Comparison of ENCODE assay signal across 9 mouse cellular contexts in the genomic region with DNA sequence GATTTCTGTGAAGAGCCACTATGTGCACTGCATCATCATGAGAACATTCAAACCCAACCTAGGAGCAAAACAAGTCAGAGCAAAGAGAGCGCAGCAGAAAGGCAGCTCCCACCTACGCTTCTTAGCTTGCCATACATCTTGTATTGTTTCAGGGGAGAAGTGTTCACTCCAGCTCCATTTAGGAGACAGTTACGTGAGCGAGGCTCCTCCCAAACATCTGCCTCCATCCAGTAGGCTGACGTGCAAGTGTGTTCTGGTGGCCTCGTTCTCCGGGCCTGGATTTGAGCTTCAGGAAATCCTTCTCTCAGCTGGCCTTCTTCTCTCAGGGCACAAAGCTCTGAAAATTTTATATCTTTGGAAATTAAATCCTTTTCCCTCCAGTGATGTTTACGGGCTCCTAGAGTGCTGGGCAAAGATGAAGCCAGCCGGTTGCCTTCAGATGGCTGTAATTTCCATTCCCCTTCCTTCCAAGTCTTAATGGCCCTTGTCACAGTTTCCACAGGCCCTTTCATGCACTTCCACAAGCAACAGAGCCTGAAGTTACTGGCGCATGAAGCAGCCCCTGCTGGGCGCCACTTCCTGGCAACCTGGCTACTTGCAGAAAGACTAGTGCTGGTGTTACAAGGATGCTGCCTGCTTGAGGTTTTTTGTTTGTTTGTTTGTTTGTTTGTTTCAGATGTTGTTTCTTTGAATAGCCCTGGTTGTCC.
DNase-seq lines count a peak whose midpoint lies in the region; ATAC-seq and TF ChIP-seq lines count a peak whose summit lies in the region.
"Had no signal": no experiment of that assay in that cellular context is flagged by ENCODE, and none has a peak within 500 bp of the region (broad histone marks: within the 10 kb centered on the region; RNA-seq: fewer than 3 reads in every experiment).

No protein-coding gene starts in this region.

- no peak overlapping the region for H3K9ac ChIP-seq in forebrain, embryonic 12.5 days
- no peak overlapping the region for H3K9ac ChIP-seq in forebrain, embryonic 13.5 days
- H3K9ac ChIP-seq in heart, adult 2 months (ENCODE audit: low read depth, low read length), result no peak overlapping the region

- peak; percentile 58 to 60 for DNase-seq in right cerebral cortex, adult 2 months (ENCODE audit: low spot score in 2 of 2)
- no peak for DNase-seq in right cerebral cortex, postnatal 4 days
- peak; percentile 22 to 28 for DNase-seq in kidney, postnatal 36 days
- DNase-seq in testis, postnatal 14 days (ENCODE audit: low spot score), result no peak
- no peak for DNase-seq in heart, adult 2 months

- no peaks in the 10 kb centered on the region for H3K79me2 ChIP-seq in heart, adult 2 months (replicated peaks; ENCODE audit: control insufficient read depth, insufficient read depth, low read length)

- 0 out of 2 replicates have a peak overlapping the region, but pooled peaks have one; percentile 19 for H3K27ac ChIP-seq in forebrain, embryonic 12.5 days
- H3K27ac ChIP-seq in forebrain, embryonic 13.5 days, result no peak overlapping the region
- H3K27ac ChIP-seq in heart, adult 2 months, result no peak overlapping the region
- H3K27ac ChIP-seq: macrophage had no signal

- no peak for TF ChIP-seq EP300 in heart, adult 2 months (IDR thresholded peaks at IDR 0.05; ENCODE audit: insufficient read depth, low read depth, low read length)

- H3K9me3 ChIP-seq in forebrain, embryonic 12.5 days, result no peaks in the 10 kb centered on the region
- no peaks in the 10 kb centered on the region for H3K9me3 ChIP-seq in forebrain, embryonic 13.5 days (replicated peaks)

- H3K4me1 ChIP-seq in forebrain, embryonic 12.5 days, result peaks cover under 1% of the 10 kb centered on the region; the same call in 1 of the 2 replicates
- H3K4me1 ChIP-seq in forebrain, embryonic 13.5 days, result peaks cover 13% of the 10 kb centered on the region
- H3K4me1 ChIP-seq in heart, adult 2 months (ENCODE audit: control insufficient read depth, insufficient read depth, low read length), result peaks cover 2% of the 10 kb centered on the region

- WGBS in forebrain, embryonic 12.5 days, result 81% methylated on average over 11 of the region's 11 CpGs
- WGBS in forebrain, embryonic 13.5 days, result 76% methylated on average over 11 of the region's 11 CpGs
- WGBS in heart, adult 2 months, result 76% methylated on average over 11 of the region's 11 CpGs

- H3K36me3 ChIP-seq in forebrain, embryonic 12.5 days (replicated peaks), result no peaks in the 10 kb centered on the region
- no peaks in the 10 kb centered on the region for H3K36me3 ChIP-seq in forebrain, embryonic 13.5 days (ENCODE audit: poor library complexity, severe bottlenecking)
- H3K36me3 ChIP-seq in heart, adult 2 months (ENCODE audit: control insufficient read depth, insufficient read depth, low read length), result no peaks in the 10 kb centered on the region

- ATAC-seq in forebrain, embryonic 12.5 days (ENCODE audit: low FRiP score), result no peak
- ATAC-seq in forebrain, embryonic 13.5 days, result no peak
- ATAC-seq in erythroid progenitor cell, adult 5-6 weeks (replicated peaks; ENCODE audit: low FRiP score, poor library complexity, severe bottlenecking), result no peak

- no peak overlapping the region for H3K4me3 ChIP-seq in forebrain, embryonic 12.5 days (replicated peaks)
- no peak overlapping the region for H3K4me3 ChIP-seq in forebrain, embryonic 13.5 days
- no peak overlapping the region for H3K4me3 ChIP-seq in heart, adult 2 months

- intact Hi-C loops in heart, adult 2 months (cut with DNase I), result no loop called here

- H3K4me2 ChIP-seq in forebrain, embryonic 12.5 days, result no peak overlapping the region
- H3K4me2 ChIP-seq in forebrain, embryonic 13.5 days, result no peak overlapping the region

- TF ChIP-seq POLR2A in heart, adult 2 months (IDR thresholded peaks at IDR 0.05; ENCODE audit: insufficient read depth, low read depth, low read length), result no peak

- TF ChIP-seq CTCF in heart, adult 2 months (IDR thresholded peaks at IDR 0.05), result no peak

- H3K27me3 ChIP-seq in forebrain, embryonic 12.5 days, result no peaks in the 10 kb centered on the region
- no peaks in the 10 kb centered on the region for H3K27me3 ChIP-seq in forebrain, embryonic 13.5 days
- no peaks in the 10 kb centered on the region for H3K27me3 ChIP-seq in heart, adult 2 months (ENCODE audit: control insufficient read depth, insufficient read depth, low read length)

Comparison
In these comparisons a context has a peak if more than half of its experiments do, and no peak if none do; other contexts are left out.
1. DNase-seq: peak in right cerebral cortex, adult 2 months (2 of 2) and kidney, postnatal 36 days (2 of 2); none in right cerebral cortex, postnatal 4 days (single experiment), testis, postnatal 14 days (single experiment) and heart, adult 2 months (0 of 2).